Mouse (Mus musculus) kidney, embryonic 14.5 days (tissue): Measurements from ENCODE around the gene Fosb. TPM values are rescaled to one million over a fixed set of nuclear protein-coding genes. Genes with fewer than 3 reads are reported as not detected.

ENCODE experiments used
- ATAC-seq: fragments of 200-750 bp; cut with Nextera tagmentation; 2 replicates; pipeline ENCODE4 v1.8.0; 2017; ENCODE audit warnings: moderate number of reproducible peaks, mild to moderate bottlenecking, moderate TSS enrichment, moderate library complexity; ENCODE audit not compliant: low FRiP score, low TSS enrichment
- H3K27ac ChIP-seq: fragments of 300-500 bp; sonication (generic); 2 replicates; pipeline ENCODE4 v1.5.1; 2014; ENCODE audit warnings: low read depth, mild to moderate bottlenecking, low read length, moderate library complexity, mixed read lengths
- H3K27me3 ChIP-seq: fragments of 300-500 bp; sonication (generic); 2 replicates; pipeline ENCODE4 v1.6.1; 2014; ENCODE audit warnings: mild to moderate bottlenecking, low read length; ENCODE audit not compliant: control insufficient read depth, insufficient read depth
- H3K36me3 ChIP-seq: fragments of 300-500 bp; sonication (generic); 2 replicates; pipeline ENCODE4 v1.6.1; 2014; ENCODE audit warnings: low read length, mixed read lengths; ENCODE audit not compliant: control insufficient read depth, insufficient read depth
- H3K4me1 ChIP-seq: fragments of 300-500 bp; sonication (generic); 2 replicates; pipeline ENCODE4 v1.6.1; 2014; ENCODE audit warnings: low read length, mixed read lengths; ENCODE audit not compliant: control insufficient read depth, insufficient read depth
- H3K4me2 ChIP-seq: fragments of 300-500 bp; sonication (generic); replicated peaks from 2 replicates; pipeline ENCODE4 v1.6.1; 2014; ENCODE audit warnings: low read depth, mild to moderate bottlenecking, low read length
- H3K4me3 ChIP-seq: fragments of 300-500 bp; sonication (generic); 2 replicates; pipeline ENCODE4 v1.5.1; 2014; ENCODE audit warnings: mild to moderate bottlenecking, low read length
- H3K9ac ChIP-seq: fragments of 300-500 bp; sonication (generic); 2 replicates; pipeline ENCODE4 v1.6.1; 2014; ENCODE audit warnings: low read depth, mild to moderate bottlenecking, low read length, moderate library complexity
- H3K9me3 ChIP-seq: fragments of 300-500 bp; sonication (generic); 2 replicates; pipeline ENCODE4 v1.6.1; 2016; ENCODE audit warnings: low read length; ENCODE audit not compliant: control insufficient read depth
- WGBS: fragments of 180-500 bp; shearing (Covaris S2); extraction: QIAGEN DNeasy Blood & Tissue Kit; methylation state at CpG from one replicate; pipeline ENCODE4 v1.1.7; 2014; 5-methylcytosine and 5-hydroxymethylcytosine counted together
- polyA plus RNA-seq: library from polyadenylated mRNA; unstranded; fragments of >200 nt; fragmentation: Nextera tagmentation; extraction: Ambion mirVana; gene quantifications from 2 replicates; pipeline ENCODE4 v1.2.1, GENCODE M21; 2014

The Fosb gene
- polyA plus RNA-seq, 1 experiment from 2014 or later = 0.20 TPM

- Histone ChIP-seq H3K27ac (no peak overlapping the region), H3K9me3 (no peaks in the 10 kb centered on the region), H3K4me3 (peak overlapping the region; percentile 43), H3K36me3 (no peaks in the 10 kb centered on the region), H3K4me2 (peak overlapping the region; percentile 41), H3K9ac (no peak overlapping the region; the same call in 1 of the 2 replicates), H3K4me1 (no peaks in the 10 kb centered on the region; the same call in 1 of the 2 replicates), H3K27me3 (peaks cover 53% of the 10 kb centered on the region)
- no peak for ATAC-seq
- 11% methylated on average over 16 of the region's 16 CpGs for WGBS
Measured at GRCm38 (mm10) chr7:19301461-19302263, 8.2 kb downstream of the Fosb start.

DNA sequence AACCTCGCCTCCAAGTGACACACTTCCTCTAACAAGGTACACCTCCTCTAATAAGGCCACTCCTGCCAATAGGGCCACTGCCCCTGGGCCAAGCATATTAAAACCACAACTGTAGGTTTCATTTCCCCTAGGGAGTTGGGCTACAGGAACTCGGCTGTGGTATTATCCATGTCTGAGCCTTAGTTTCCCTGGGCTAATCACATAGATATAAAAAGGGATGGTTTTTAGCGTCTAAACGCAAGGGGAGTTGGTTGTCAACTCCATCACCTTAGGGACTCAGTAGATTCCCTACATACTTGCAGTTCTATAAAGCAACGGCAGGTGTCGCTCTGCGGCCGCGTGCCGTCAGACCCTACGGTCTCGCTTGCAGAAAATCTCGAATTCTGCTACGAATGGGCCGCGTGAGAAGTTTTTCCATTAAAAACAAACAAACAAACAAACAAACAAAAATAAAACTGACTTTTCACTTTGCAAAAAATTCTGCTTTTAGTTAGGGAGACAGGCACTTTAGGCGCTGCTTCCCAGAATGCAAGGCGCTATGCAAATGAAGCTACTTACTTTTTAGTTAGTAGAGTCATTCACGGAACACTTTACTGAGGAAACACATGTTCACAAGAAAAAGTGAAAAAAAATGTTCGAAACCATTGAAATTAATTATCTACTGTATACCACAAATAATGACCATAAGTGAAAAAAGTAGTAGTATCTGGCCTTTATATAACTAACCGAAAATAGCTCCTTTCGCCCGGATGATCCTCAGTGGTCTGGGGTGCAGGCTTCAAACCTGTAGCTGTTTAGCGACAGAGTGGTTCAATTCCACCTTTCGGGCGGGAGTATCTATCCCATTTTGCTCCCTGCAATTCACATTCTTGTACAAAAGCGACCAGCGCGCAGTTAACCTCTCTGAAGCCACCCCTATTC is 9.1 kb downstream of the Fosb start:
- peak; percentile 83 for ATAC-seq
- WGBS = under 1% methylated on average over 29 of the region's 29 CpGs
- no peaks in the 10 kb centered on the region; the same call in 1 of the 2 replicates for H3K4me1 ChIP-seq
- no peak overlapping the region for H3K27ac ChIP-seq
- H3K4me2 ChIP-seq = peak overlapping the region; percentile 41
- H3K36me3 ChIP-seq = no peaks in the 10 kb centered on the region
- peak overlapping the region; percentile 43 for H3K4me3 ChIP-seq
- H3K9ac ChIP-seq = peak overlapping the region; percentile 28
- H3K9me3 ChIP-seq = no peaks in the 10 kb centered on the region
- H3K27me3 ChIP-seq = peaks cover 44% of the 10 kb centered on the region

DNA sequence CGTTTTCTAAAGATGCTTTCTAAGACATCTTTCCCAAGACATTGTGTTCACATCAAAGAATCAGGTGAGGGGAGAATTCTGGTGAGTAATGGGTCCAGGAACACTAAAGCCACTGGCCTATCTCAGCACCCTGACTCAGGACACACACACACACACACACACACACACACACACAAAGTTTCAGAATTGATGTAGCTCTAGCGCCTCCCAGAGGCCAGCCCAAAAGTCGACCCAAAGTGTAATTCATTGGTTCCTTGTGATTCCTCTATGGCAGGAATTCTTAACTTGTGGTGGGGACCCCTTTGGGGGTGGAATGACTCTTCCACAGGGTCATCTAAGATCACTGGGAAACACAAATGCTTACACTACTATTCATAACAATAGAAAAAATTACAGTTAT is 10.7 kb downstream of the Fosb start:
- Histone ChIP-seq H3K27me3 (peaks cover 28% of the 10 kb centered on the region), H3K9me3 (no peaks in the 10 kb centered on the region), H3K4me3 (no peak overlapping the region), H3K9ac (no peak overlapping the region), H3K27ac (no peak overlapping the region), H3K36me3 (no peaks in the 10 kb centered on the region), H3K4me1 (no peaks in the 10 kb centered on the region), H3K4me2 (no peak overlapping the region)
- ATAC-seq = no peak
- WGBS = 22% methylated on average over 3 of the region's 3 CpGs

DNA sequence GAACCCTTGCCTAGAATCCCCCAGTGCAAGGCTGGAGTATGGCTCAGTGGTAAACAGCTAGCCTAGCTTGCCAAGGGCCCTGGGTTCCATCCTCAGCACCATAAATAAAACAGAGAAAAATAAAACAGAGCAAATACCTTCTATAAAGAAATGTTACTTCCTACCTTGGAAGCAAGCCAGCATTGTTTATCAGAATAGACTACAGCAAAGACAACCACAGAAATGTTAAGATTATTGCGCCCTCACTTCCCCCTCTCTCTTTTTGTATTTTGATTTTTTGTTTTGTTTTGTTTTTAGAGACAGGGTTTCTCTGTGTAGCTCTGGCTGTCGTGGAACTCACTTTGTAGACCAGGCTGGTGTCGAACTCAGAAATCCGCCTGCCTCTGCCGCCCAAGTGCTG is 12.1 kb downstream of the Fosb start:
- no peak overlapping the region for H3K4me3 ChIP-seq
- 87% methylated on average over 5 of the region's 5 CpGs for WGBS
- no peaks in the 10 kb centered on the region for H3K36me3 ChIP-seq
- H3K9me3 ChIP-seq = no peaks in the 10 kb centered on the region
- H3K4me1 ChIP-seq = no peaks in the 10 kb centered on the region
- no peak overlapping the region for H3K27ac ChIP-seq
- no peak for ATAC-seq
- H3K4me2 ChIP-seq = no peak overlapping the region
- H3K9ac ChIP-seq = no peak overlapping the region
- peaks cover 15% of the 10 kb centered on the region for H3K27me3 ChIP-seq

- H3K27me3 ChIP-seq = peaks cover 7% of the 10 kb centered on the region
- H3K27ac ChIP-seq = no peak overlapping the region
- H3K4me3 ChIP-seq = no peak overlapping the region
- no peak for ATAC-seq
- H3K4me1 ChIP-seq = no peaks in the 10 kb centered on the region
- no peak overlapping the region for H3K9ac ChIP-seq
- 87% methylated on average over 6 of the region's 6 CpGs for WGBS
- no peaks in the 10 kb centered on the region for H3K9me3 ChIP-seq
- no peak overlapping the region for H3K4me2 ChIP-seq
- no peaks in the 10 kb centered on the region for H3K36me3 ChIP-seq
Measured at GRCm38 (mm10) chr7:19297034-19297433, 12.8 kb downstream of the Fosb start.

DNA sequence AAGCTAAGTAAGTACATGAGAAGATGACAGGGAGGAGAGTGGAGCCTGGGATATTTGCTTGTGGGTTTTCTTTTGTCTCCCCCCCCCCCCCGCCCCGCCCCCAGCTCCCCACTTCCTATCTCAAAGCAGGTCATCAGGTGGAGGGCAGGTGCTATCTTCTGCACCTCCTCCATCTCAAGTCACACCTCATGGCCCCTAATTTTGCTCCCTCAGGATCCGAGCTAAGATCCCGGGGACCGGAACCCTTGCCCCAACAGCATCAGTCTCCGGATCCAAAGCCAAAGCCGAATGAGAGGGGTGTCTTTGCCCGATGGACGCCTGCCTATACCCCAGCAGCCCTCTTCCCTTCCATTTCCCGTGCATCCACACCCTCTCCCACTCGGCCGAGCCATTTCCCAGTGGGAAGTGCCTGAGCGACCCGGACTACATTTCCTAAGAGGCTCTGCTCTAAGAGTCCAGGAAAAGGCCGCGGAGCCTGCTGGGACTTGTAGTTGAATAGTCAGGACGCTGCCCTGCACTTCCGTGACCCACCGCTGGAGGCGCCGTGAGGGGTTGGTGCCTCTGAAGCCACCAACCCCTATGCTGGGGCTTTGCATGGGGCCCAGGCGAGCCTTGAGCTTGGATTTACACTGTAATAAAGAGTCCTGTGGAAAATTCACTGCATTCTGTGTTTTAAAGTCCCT is 14.2 kb downstream of the Fosb start:
- peak overlapping the region; percentile 32; the same call in 1 of the 2 replicates for H3K9ac ChIP-seq
- peak; percentile 88 for ATAC-seq
- H3K9me3 ChIP-seq = no peaks in the 10 kb centered on the region
- H3K4me2 ChIP-seq = peak overlapping the region; percentile 37
- H3K27ac ChIP-seq = no peak overlapping the region
- H3K4me1 ChIP-seq = 0 out of 2 replicates have a peak, but pooled peaks cover 4% of the 10 kb centered on the region
- WGBS = 12% methylated on average over 20 of the region's 22 CpGs
- H3K27me3 ChIP-seq = no peaks in the 10 kb centered on the region
- H3K4me3 ChIP-seq = peak overlapping the region; percentile 20
- H3K36me3 ChIP-seq = no peaks in the 10 kb centered on the region

GRCm38 (mm10) chr7:19290969-19291596 is 18.8 kb downstream of the Fosb start:
- WGBS = 1% methylated on average over 20 of the region's 20 CpGs
- no peak overlapping the region for H3K27ac ChIP-seq

GRCm38 (mm10) chr7:19284763-19285162 is 25.1 kb downstream of the Fosb start:
- no peak for ATAC-seq
- H3K36me3 ChIP-seq = no peaks in the 10 kb centered on the region
- 30% methylated on average over 4 of the region's 4 CpGs for WGBS
- no peak overlapping the region for H3K4me3 ChIP-seq
- H3K9ac ChIP-seq = no peak overlapping the region
- no peaks in the 10 kb centered on the region for H3K9me3 ChIP-seq
- H3K4me1 ChIP-seq = 0 out of 2 replicates have a peak, but pooled peaks cover 2% of the 10 kb centered on the region
- no peak overlapping the region for H3K27ac ChIP-seq
- peaks cover 26% of the 10 kb centered on the region for H3K27me3 ChIP-seq
- H3K4me2 ChIP-seq = no peak overlapping the region

More at GRCm38 (mm10) chr7:19290969-19291596, 18.8 kb downstream of the Fosb start:
- Histone ChIP-seq H3K9me3 (no peaks in the 10 kb centered on the region), H3K27me3 (no peaks in the 10 kb centered on the region), H3K4me2 (peak overlapping the region; percentile 58), H3K9ac (peak overlapping the region; percentile 44; the same call in 1 of the 2 replicates), H3K4me1 (0 out of 2 replicates have a peak, but pooled peaks cover 4% of the 10 kb centered on the region), H3K36me3 (no peaks in the 10 kb centered on the region), H3K4me3 (peak overlapping the region; percentile 35)
- peak; percentile 47; the same call in 1 of the 2 replicates for ATAC-seq
